Mouse (Mus musculus) embryonic facial prominence, embryonic 15.5 days (tissue): Measurements from ENCODE around the gene Tfb1m. TPM values are rescaled to one million over a fixed set of nuclear protein-coding genes. Genes with fewer than 3 reads are reported as not detected.

Experiments used
- polyA plus RNA-seq: library from polyadenylated mRNA; unstranded; fragments of >200 nt; fragmentation: Nextera tagmentation; extraction: Ambion mirVana; gene quantifications from 2 replicates; pipeline ENCODE4 v1.2.1, GENCODE M21; 2015

Gene Tfb1m
- polyA plus RNA-seq, 1 experiment from 2014 or later: 13.1 TPM

Other genes starting within 250 kb of the Tfb1m start
- gene Tiam2, start 231.2 kb downstream of the Tfb1m start, polyA plus RNA-seq: 18.2 TPM in 2 replicates
- 0.28 and 0.53 TPM in 2 replicates for gene Cldn20, start 25.2 kb downstream of the Tfb1m start, polyA plus RNA-seq
- not detected in 2 replicates for gene Nox3, start 138.5 kb upstream of the Tfb1m start, polyA plus RNA-seq